Mouse (Mus musculus): ENCODE data around the gene Txndc11. TPM values are rescaled to one million over a fixed set of nuclear protein-coding genes. Genes with fewer than 3 reads are reported as not detected.

The Txndc11 gene
- polyA plus RNA-seq, 1 experiment = 9.7 TPM

DNA sequence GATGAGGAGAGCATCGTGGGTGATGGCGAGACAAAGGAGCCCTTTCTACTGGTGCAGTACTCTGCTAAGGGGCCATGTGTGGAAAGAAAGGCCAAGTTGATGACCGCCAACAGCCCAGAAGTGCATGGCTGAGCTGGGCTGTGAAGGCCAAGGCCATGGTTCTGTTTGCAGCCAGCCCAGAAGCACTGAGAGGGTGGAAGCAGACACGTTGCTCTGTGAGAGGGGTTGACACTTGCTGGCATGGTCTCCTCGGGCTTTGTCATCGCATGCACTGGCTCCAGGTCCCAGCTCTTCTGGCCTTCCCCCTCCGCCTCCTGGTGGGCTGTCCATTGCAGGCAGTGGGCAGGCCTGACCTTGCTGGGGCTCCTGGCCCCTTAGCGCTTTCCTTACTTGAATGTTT is 62.0 kb downstream of the Txndc11 start:
- peak; percentile 39 for TF ChIP-seq POLR2AphosphoS2 (IDR thresholded peaks at IDR 0.05; ENCODE audit: insufficient read length, low read depth)
- no peak for TF ChIP-seq MAX (IDR thresholded peaks at IDR 0.05; ENCODE audit: low read depth)
- TF ChIP-seq CEBPB (IDR thresholded peaks at IDR 0.05; ENCODE audit: insufficient read depth, poor library complexity, severe bottlenecking) = no peak
- TF ChIP-seq E2F4 (IDR thresholded peaks at IDR 0.05; ENCODE audit: insufficient read depth) = no peak
- Histone ChIP-seq H3K36me3 (ENCODE audit: control insufficient read depth, insufficient read depth) (peaks cover 19% of the 10 kb centered on the region), H3ac (ENCODE audit: control insufficient read depth, insufficient read length) (no peak overlapping the region), H3K27me3 (ENCODE audit: control insufficient read depth, insufficient read depth, insufficient read length) (no peaks in the 10 kb centered on the region), H3K4me2 (ENCODE audit: low read depth) (no peak overlapping the region), H3K4me3 (no peak overlapping the region), H3K79me2 (ENCODE audit: control insufficient read depth, insufficient read depth) (peaks cover 75% of the 10 kb centered on the region)

DNA sequence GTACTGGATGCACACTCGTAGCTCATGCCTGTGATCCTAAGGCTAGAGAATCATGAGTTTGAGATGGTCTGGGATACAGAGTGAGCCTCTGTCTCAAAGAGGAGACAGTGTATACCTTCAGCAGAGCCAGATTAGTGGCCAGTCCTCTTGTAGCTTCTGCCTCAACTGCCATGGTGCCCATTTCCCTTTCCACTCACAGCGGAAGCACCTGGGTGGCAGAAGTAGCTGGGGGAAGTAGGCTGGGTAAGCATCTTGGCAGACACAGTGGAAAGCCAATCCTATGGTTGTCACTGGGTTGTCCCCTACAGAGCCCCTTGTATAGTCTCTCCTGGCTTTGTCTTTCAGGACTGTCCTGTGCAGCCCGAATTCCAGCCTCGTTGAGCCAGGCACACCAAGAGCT is 62.6 kb downstream of the Txndc11 start:
- Histone ChIP-seq H3K4me3 (no peak overlapping the region), H3ac (ENCODE audit: control insufficient read depth, insufficient read length) (no peak overlapping the region), H3K4me2 (ENCODE audit: low read depth) (no peak overlapping the region), H3K27me3 (ENCODE audit: control insufficient read depth, insufficient read depth, insufficient read length) (no peaks in the 10 kb centered on the region), H3K36me3 (ENCODE audit: control insufficient read depth, insufficient read depth) (peaks cover 19% of the 10 kb centered on the region), H3K79me2 (ENCODE audit: control insufficient read depth, insufficient read depth) (peaks cover 80% of the 10 kb centered on the region)
- TF ChIP-seq CEBPB (IDR thresholded peaks at IDR 0.05; ENCODE audit: insufficient read depth, poor library complexity, severe bottlenecking) (no peak), POLR2A (IDR thresholded peaks at IDR 0.05; ENCODE audit: insufficient read length, low read depth) (no peak), USF1 (IDR thresholded peaks at IDR 0.05; ENCODE audit: low read depth) (no peak), TCF3 (IDR thresholded peaks at IDR 0.05; ENCODE audit: insufficient read length, low read depth) (no peak), E2F4 (IDR thresholded peaks at IDR 0.05; ENCODE audit: insufficient read depth) (no peak), POLR2AphosphoS2 (IDR thresholded peaks at IDR 0.05; ENCODE audit: insufficient read length, low read depth) (no peak), MYOG (IDR thresholded peaks at IDR 0.05; ENCODE audit: control insufficient read depth in 1 of 3, insufficient read depth in 1 of 3, insufficient read length in 2 of 3, low read depth in 2 of 3) (no peak), SRF (IDR thresholded peaks at IDR 0.05; ENCODE audit: control insufficient read depth, insufficient read length, low read depth) (no peak), MYOD1 (IDR thresholded peaks at IDR 0.05; ENCODE audit: control insufficient read depth in 1 of 3, insufficient read length in 2 of 3, low read depth in 2 of 3) (no peak), REST (IDR thresholded peaks at IDR 0.05; ENCODE audit: insufficient read depth, insufficient read length) (no peak), MAX (IDR thresholded peaks at IDR 0.05; ENCODE audit: low read depth) (no peak)

DNA sequence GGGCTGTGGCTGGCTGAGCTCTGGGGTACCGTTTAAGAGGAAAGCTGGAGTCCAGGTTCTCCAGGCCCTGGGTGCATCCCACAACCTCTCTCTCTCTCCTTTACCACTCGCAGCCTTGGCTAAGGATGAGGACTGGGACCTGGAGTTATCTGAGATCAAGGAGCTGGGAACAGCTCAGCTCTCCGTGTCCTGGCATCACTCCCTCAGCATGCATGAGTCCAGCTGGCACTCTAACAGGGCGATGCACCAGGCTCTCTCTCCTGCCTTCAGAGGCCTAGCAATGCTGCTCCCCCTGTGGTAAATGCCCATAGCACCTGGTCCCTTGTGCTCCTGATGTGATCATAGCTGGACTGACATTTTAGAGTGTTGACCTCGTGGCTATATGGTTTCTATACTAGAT is 63.3 kb downstream of the Txndc11 start:
- Histone ChIP-seq H3K36me3 (ENCODE audit: control insufficient read depth, insufficient read depth) (peaks cover 19% of the 10 kb centered on the region), H3K4me3 (no peak overlapping the region), H3K27me3 (ENCODE audit: control insufficient read depth, insufficient read depth, insufficient read length) (no peaks in the 10 kb centered on the region), H3K4me2 (ENCODE audit: low read depth) (no peak overlapping the region), H3ac (ENCODE audit: control insufficient read depth, insufficient read length) (no peak overlapping the region), H3K79me2 (ENCODE audit: control insufficient read depth, insufficient read depth) (peaks cover 80% of the 10 kb centered on the region)
- TF ChIP-seq MYOG (IDR thresholded peaks at IDR 0.05; ENCODE audit: control insufficient read depth in 1 of 3, insufficient read depth in 1 of 3, insufficient read length in 2 of 3, low read depth in 2 of 3) (no peak), TCF12 (IDR thresholded peaks at IDR 0.05; ENCODE audit: insufficient read depth, poor library complexity, severe bottlenecking) (no peak), POLR2A (IDR thresholded peaks at IDR 0.05; ENCODE audit: insufficient read length, low read depth) (no peak), POLR2AphosphoS2 (IDR thresholded peaks at IDR 0.05; ENCODE audit: insufficient read length, low read depth) (no peak), REST (IDR thresholded peaks at IDR 0.05; ENCODE audit: insufficient read depth, insufficient read length) (no peak), SRF (IDR thresholded peaks at IDR 0.05; ENCODE audit: control insufficient read depth, insufficient read length, low read depth) (no peak), CEBPB (IDR thresholded peaks at IDR 0.05; ENCODE audit: insufficient read depth, poor library complexity, severe bottlenecking) (no peak), MYOD1 (IDR thresholded peaks at IDR 0.05; ENCODE audit: control insufficient read depth in 1 of 3, insufficient read length in 2 of 3, low read depth in 2 of 3) (no peak), USF1 (IDR thresholded peaks at IDR 0.05; ENCODE audit: low read depth) (no peak), TCF3 (IDR thresholded peaks at IDR 0.05; ENCODE audit: insufficient read length, low read depth) (no peak), MAX (IDR thresholded peaks at IDR 0.05; ENCODE audit: low read depth) (no peak), E2F4 (IDR thresholded peaks at IDR 0.05; ENCODE audit: insufficient read depth) (no peak)

- Histone ChIP-seq H3K79me2 (ENCODE audit: control insufficient read depth, insufficient read depth) (peaks cover 74% of the 10 kb centered on the region), H3ac (ENCODE audit: control insufficient read depth, insufficient read length) (no peak overlapping the region), H3K4me3 (no peak overlapping the region), H3K27me3 (ENCODE audit: control insufficient read depth, insufficient read depth, insufficient read length) (no peaks in the 10 kb centered on the region), H3K4me2 (ENCODE audit: low read depth) (no peak overlapping the region), H3K36me3 (ENCODE audit: control insufficient read depth, insufficient read depth) (peaks cover 13% of the 10 kb centered on the region)
- TF ChIP-seq REST (IDR thresholded peaks at IDR 0.05; ENCODE audit: insufficient read depth, insufficient read length) (no peak), MYOD1 (IDR thresholded peaks at IDR 0.05; ENCODE audit: control insufficient read depth in 1 of 3, insufficient read length in 2 of 3, low read depth in 2 of 3) (no peak), E2F4 (IDR thresholded peaks at IDR 0.05; ENCODE audit: insufficient read depth) (no peak), MAX (IDR thresholded peaks at IDR 0.05; ENCODE audit: low read depth) (no peak), USF1 (IDR thresholded peaks at IDR 0.05; ENCODE audit: low read depth) (no peak), SRF (IDR thresholded peaks at IDR 0.05; ENCODE audit: control insufficient read depth, insufficient read length, low read depth) (no peak), POLR2A (IDR thresholded peaks at IDR 0.05; ENCODE audit: insufficient read length, low read depth) (no peak), TCF3 (IDR thresholded peaks at IDR 0.05; ENCODE audit: insufficient read length, low read depth) (no peak), CEBPB (IDR thresholded peaks at IDR 0.05; ENCODE audit: insufficient read depth, poor library complexity, severe bottlenecking) (no peak), MYOG (IDR thresholded peaks at IDR 0.05; ENCODE audit: control insufficient read depth in 1 of 3, insufficient read depth in 1 of 3, insufficient read length in 2 of 3, low read depth in 2 of 3) (no peak), TCF12 (IDR thresholded peaks at IDR 0.05; ENCODE audit: insufficient read depth, poor library complexity, severe bottlenecking) (no peak), POLR2AphosphoS2 (IDR thresholded peaks at IDR 0.05; ENCODE audit: insufficient read length, low read depth) (no peak)
Measured at GRCm38 (mm10) chr16:11069710-11070420, 64.6 kb downstream of the Txndc11 start.
